Mouse (Mus musculus): ENCODE measurements around the gene Tead1. TPM values are rescaled to one million over a fixed set of nuclear protein-coding genes. Genes with fewer than 3 reads are reported as not detected.

The Tead1 gene
- polyA plus RNA-seq, 1 experiment from 2014 or later = 18.1 TPM

DNA sequence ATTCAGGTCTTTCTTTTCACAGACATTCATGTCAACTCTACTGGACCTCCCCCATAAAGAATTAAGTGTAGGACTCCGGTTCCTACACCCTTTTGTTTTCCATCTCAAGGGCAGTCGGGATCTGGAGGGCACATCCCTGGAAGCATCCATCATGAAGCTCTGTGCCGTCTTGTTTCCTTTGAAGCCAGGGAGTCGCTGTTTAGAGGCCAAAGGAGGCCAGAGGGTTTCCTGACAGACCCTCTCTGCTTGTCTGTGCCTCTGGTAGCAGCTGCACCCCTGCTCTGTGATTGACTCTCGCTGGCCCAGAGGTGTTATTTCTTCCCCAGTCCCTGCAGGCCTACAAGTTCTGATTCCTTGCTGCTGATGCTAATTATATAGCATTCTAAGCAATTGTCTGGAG lies 259.8 kb downstream of the Tead1 start:
- Histone ChIP-seq H3K36me3 (replicated peaks) (no peaks in the 10 kb centered on the region), H3K4me1 (no peaks in the 10 kb centered on the region; the same call in 1 of the 2 replicates), H3K27ac (no peak overlapping the region), H3K9me3 (no peaks in the 10 kb centered on the region), H3K27me3 (ENCODE audit: poor library complexity, severe bottlenecking) (no peaks in the 10 kb centered on the region), H3K4me3 (no peak overlapping the region)
- WGBS = 64% methylated on average over 5 of the region's 5 CpGs
- no peak for DNase-seq (ENCODE audit: extremely low spot score, low spot score)

DNA sequence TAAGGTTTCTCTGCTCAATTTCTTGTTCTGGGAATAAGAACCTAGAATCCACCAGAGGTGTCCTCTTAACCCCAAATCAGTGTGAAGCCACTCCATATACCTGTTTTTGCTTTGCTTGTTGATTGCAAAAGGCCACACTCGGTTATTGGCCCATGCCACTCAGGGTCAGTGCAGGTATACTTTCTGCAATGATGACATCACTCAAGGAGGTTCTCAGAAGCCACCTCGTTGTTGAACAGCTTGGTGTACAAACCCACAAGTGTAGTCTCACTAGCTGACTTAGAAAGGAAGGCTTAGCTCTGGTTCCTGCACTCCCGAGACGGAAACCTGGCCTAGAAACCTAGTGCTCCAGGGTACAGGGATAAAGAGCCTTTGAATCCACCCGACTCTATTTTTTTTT lies 263.4 kb downstream of the Tead1 start:
- no peak overlapping the region for H3K27ac ChIP-seq
- 82% methylated on average over 5 of the region's 5 CpGs for WGBS
- no peaks in the 10 kb centered on the region for H3K36me3 ChIP-seq (replicated peaks)
- H3K4me1 ChIP-seq = no peaks in the 10 kb centered on the region; the same call in 1 of the 2 replicates
- no peaks in the 10 kb centered on the region for H3K27me3 ChIP-seq (ENCODE audit: poor library complexity, severe bottlenecking)
- no peak for DNase-seq (ENCODE audit: extremely low spot score, low spot score)
- no peaks in the 10 kb centered on the region for H3K9me3 ChIP-seq
- H3K4me3 ChIP-seq = no peak overlapping the region

DNA sequence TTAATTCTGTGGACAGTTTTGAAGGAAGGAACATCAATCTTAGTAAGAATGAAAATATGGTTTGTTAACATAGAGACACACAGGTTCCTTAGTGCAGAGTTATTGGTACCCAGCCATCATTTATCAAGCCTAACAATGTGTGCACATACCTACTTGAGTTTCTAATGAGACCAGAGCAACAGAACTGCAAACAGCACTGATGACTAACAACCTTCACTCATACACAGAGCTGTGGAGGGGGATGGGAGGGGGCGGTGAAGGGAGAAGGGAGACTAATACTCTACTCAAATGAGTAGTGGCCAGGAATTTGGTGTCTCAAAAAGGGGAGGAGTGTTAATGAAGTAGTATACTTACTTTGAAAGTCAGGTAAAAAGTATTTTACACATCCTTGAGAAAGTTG lies 263.9 kb downstream of the Tead1 start:
- H3K9me3 ChIP-seq = no peaks in the 10 kb centered on the region
- H3K4me3 ChIP-seq = no peak overlapping the region
- H3K27me3 ChIP-seq (ENCODE audit: poor library complexity, severe bottlenecking) = no peaks in the 10 kb centered on the region
- no peak overlapping the region for H3K27ac ChIP-seq
- 96% methylated on average over 1 of the region's 1 CpGs for WGBS
- no peaks in the 10 kb centered on the region; the same call in 1 of the 2 replicates for H3K4me1 ChIP-seq
- DNase-seq (ENCODE audit: extremely low spot score, low spot score) = no peak
- no peaks in the 10 kb centered on the region for H3K36me3 ChIP-seq (replicated peaks)

DNA sequence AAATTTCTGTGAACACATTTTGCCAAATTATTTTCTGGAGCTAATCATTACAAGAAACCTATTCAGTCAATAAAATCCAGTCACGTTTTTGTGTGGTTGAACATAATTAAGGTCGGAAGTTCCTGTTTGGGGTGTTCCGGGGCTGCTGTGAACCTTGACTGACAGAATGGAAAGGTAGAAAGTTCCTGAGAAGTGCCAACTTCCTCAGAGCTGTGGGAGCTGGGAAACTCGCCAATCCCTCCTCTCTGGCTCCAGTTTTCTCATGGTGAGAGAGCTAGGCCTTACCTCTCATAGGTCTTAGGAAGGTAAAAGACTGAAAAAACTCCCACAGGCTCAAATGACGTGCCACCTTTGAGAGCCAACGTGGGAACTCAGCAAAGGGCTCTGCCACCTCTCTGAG lies 267.6 kb downstream of the Tead1 start:
- Histone ChIP-seq H3K27ac (no peak overlapping the region), H3K4me1 (no peaks in the 10 kb centered on the region), H3K27me3 (ENCODE audit: poor library complexity, severe bottlenecking) (0 out of 2 replicates have a peak, but pooled peaks cover 7% of the 10 kb centered on the region), H3K36me3 (replicated peaks) (no peaks in the 10 kb centered on the region), H3K4me3 (no peak overlapping the region), H3K9me3 (no peaks in the 10 kb centered on the region)
- 70% methylated on average over 6 of the region's 6 CpGs for WGBS
- DNase-seq (ENCODE audit: extremely low spot score, low spot score) = no peak

DNA sequence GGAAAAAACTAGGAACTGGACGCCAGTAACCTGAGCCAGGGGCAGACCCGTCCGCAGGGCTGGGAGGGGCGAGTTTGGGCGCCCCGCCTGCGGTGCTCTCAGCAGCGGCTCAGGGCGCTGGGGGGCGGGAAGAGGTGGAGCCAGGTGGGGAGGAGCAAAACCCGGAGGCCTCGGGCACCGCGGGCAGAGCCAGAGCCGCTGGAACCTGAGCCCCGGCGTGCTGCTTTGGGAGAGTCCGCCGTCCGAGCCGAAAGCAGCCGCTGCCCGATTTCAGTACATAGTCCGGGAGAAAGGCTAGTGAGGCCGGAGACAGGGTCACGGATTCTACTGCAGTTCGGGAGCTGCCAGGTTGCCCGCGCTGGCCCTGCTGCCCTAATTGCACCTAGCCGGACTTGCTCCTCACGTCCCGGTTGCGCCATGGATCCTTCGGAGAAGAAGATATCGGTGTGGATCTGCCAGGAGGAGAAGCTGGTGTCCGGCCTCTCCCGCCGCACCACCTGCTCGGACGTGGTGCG lies 274.7 kb downstream of the Tead1 start, which contains the start of gene Rassf10:
Gene Rassf10 (plus strand): TSS at position 186 of the 515 bp plus-strand sequence.
- H3K27ac ChIP-seq = peak within 1 kb of the TSS; percentile 40; the same call in 1 of the 2 replicates
- H3K36me3 ChIP-seq (replicated peaks) = no peaks in the 10 kb centered on the region
- peak within 1 kb of the TSS; percentile 53 for H3K4me3 ChIP-seq
- under 1% methylated on average over 41 of the region's 41 CpGs for WGBS
- H3K27me3 ChIP-seq (ENCODE audit: poor library complexity, severe bottlenecking) = peaks cover 66% of the 10 kb centered on the region
- H3K9me3 ChIP-seq = no peaks in the 10 kb centered on the region; the same call in 1 of the 2 replicates
- DNase-seq (ENCODE audit: extremely low spot score, low spot score) = peak; percentile 75
- peaks cover 44% of the 10 kb centered on the region for H3K4me1 ChIP-seq

GRCm38 (mm10) chr7:112954351-112955102 lies 275.4 kb downstream of the Tead1 start:
- WGBS = under 1% methylated on average over 82 of the region's 82 CpGs
- Histone ChIP-seq H3K27me3 (ENCODE audit: poor library complexity, severe bottlenecking) (peaks cover 68% of the 10 kb centered on the region), H3K36me3 (replicated peaks) (no peaks in the 10 kb centered on the region), H3K4me1 (peaks cover 44% of the 10 kb centered on the region), H3K4me3 (peak overlapping the region; percentile 53), H3K27ac (peak overlapping the region; percentile 40; the same call in 1 of the 2 replicates), H3K9me3 (no peaks in the 10 kb centered on the region; the same call in 1 of the 2 replicates)
- DNase-seq (ENCODE audit: extremely low spot score, low spot score) = peak; percentile 23

GRCm38 (mm10) chr7:112955103-112955827 lies 276.1 kb downstream of the Tead1 start:
- Histone ChIP-seq H3K9me3 (no peaks in the 10 kb centered on the region; the same call in 1 of the 2 replicates), H3K36me3 (replicated peaks) (no peaks in the 10 kb centered on the region), H3K4me1 (peaks cover 44% of the 10 kb centered on the region), H3K27me3 (ENCODE audit: poor library complexity, severe bottlenecking) (peaks cover 63% of the 10 kb centered on the region), H3K4me3 (peak overlapping the region; percentile 53), H3K27ac (0 out of 2 replicates have a peak overlapping the region, but pooled peaks have one; percentile 30)
- 3% methylated on average over 40 of the region's 40 CpGs for WGBS
- peak; percentile 34 for DNase-seq (ENCODE audit: extremely low spot score, low spot score)

GRCm38 (mm10) chr7:112955955-112956354 lies 276.8 kb downstream of the Tead1 start:
- Histone ChIP-seq H3K27ac (no peak overlapping the region), H3K4me1 (peaks cover 44% of the 10 kb centered on the region), H3K27me3 (ENCODE audit: poor library complexity, severe bottlenecking) (peaks cover 63% of the 10 kb centered on the region), H3K9me3 (no peaks in the 10 kb centered on the region; the same call in 1 of the 2 replicates), H3K36me3 (replicated peaks) (no peaks in the 10 kb centered on the region), H3K4me3 (peak overlapping the region; percentile 53; the same call in 1 of the 2 replicates)
- DNase-seq (ENCODE audit: extremely low spot score, low spot score) = no peak
- WGBS = 36% methylated on average over 3 of the region's 3 CpGs

Small RNA genes lying within 50 kb of the gene (microRNA-seq; reads per million reads assigned to microRNA genes)
- not detected for gene Gm44462

Measured in forebrain, embryonic 10.5 days (tissue).